Mouse (Mus musculus) CD4-positive, CD25-positive, alpha-beta regulatory T cell, adult 4 months (primary cell): ENCODE results near the gene Gimap8. TPM values are rescaled to one million over a fixed set of nuclear protein-coding genes. Genes with fewer than 3 reads are reported as not detected.

ENCODE experiments used
- ATAC-seq: one replicate; pipeline ENCODE4 v1.8.0; 2017
- polyA plus RNA-seq, 2 experiments: library from polyadenylated mRNA; unstranded; fragments of 100-300 nt; shearing (Covaris generic); gene quantifications; one replicate each; pipeline ENCODE4 v1.2.1; 2017

Gimap8 gene
- polyA plus RNA-seq, 2 experiments from 2014 or later, result 149 to 213 TPM

DNA sequence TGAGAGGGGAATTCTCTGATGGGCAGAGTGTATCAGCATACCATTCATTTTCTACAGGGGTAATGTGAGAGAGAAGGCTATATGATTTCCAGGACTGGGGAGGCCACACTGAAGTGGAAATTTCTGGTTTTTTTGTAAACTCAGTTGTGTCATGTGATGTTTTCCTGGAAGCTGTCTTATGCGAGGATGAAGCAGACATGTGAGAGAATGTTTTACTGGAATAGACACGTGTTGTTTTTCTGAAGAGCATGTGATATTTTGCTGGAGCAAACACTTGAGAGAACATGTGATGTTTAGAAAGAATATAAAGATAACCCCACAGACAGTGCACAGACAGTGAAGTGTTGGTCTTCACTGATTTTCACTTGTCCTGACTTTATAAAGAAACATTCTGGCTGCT, 8.5 kb upstream of the Gimap8 start:
- ATAC-seq, result no peak

DNA sequence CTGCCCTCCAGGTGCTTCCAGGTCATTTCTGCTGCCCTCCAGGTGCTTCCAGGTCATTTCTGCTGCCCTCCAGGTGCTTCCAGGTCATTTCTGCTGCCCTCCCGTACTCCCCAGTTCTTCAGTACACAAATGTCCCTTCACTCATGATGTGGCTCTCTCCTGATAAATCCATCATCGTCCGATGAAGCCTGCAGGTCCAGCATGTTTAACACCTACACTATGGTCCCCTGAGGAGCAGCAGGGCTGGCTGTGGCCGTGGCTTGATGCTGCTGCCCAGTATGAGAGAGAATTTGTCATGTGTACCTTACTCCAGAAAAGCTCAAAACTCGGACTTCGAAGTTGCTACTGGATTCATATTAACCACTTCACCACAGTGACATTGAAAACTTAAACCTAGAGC, 5.6 kb upstream of the Gimap8 start:
- ATAC-seq, result no peak

DNA sequence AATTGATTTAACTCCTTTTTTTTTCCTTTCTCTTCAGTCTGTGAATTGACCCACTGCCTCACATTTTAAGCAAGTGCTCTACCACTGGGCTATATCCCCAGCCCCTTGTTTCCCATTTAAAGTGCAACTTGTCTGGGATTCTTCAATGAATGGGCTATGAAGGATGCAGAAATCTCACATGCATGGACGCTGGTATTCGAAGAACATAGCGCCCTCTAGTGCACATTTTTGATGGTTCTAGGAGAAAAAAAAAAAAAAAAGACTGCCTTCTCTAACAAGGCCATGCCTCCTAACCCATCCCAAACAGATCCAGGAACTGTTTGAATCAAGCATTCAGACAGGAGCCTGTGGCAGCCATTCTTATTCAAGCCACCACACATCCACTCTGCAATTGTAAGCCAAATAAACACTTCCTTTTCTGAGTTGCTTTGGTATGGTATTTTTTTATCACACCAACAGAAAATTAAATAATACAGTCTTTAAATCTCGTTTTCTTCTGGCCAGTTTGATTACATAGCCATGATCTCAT, 4.2 kb upstream of the Gimap8 start:
- ATAC-seq, result no peak

- peak; percentile 56 for ATAC-seq
Measured at GRCm38 (mm10) chr6:48645660-48646308, 1.2 kb upstream of the Gimap8 start.

GRCm38 (mm10) chr6:48646309-48646690, 734 bp upstream of the Gimap8 start:
- peak; percentile 10 for ATAC-seq

GRCm38 (mm10) chr6:48647611-48648010, 577 bp downstream of the Gimap8 start:
- ATAC-seq, result no peak

DNA sequence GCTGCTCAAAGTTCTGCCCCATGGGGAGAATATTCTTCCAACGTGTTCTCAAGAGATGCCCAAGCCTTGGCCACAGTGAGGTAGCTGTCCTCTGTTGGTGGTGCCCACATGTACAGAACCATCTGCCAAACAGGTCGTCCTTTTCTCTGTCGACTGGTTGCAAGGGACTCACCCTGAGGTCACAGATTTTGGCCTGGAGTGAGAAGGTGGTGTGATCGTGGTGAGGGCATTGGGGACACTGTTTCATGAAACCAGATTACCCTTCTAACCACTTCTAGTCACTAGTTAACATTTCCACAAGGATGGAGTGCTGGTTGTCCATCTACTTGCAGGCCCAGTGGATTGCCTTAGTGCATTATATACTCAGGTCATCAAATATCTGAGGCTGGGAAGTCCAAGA, 1.7 kb downstream of the Gimap8 start:
- ATAC-seq, result no peak

DNA sequence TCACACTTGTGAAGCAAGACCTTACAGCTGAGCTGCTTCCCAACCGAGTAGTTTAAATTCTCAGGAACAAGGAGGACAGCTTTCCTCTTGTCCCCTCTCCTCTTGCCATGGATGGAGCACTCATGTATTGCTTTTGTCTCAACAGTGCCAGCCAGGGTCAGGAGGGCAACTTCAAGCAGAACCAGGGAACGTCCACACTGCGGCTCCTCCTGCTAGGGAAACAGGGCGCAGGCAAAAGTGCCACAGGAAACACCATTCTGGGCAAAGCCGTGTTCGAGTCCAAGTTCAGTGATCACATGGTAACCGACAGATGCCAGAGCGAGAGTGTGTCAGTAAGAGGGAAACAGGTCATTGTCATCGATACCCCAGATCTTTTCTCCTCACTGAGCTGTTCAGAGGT, 3.0 kb downstream of the Gimap8 start:
- no peak for ATAC-seq

GRCm38 (mm10) chr6:48658721-48659120, 11.7 kb downstream of the Gimap8 start:
- ATAC-seq, result no peak

- ATAC-seq, result peak; percentile 56
Measured at GRCm38 (mm10) chr6:48664750-48665149, 17.7 kb downstream of the Gimap8 start.

GRCm38 (mm10) chr6:48665471-48665870, 18.4 kb downstream of the Gimap8 start:
- ATAC-seq, result no peak

GRCm38 (mm10) chr6:48666159-48666586, 19.1 kb downstream of the Gimap8 start:
- ATAC-seq, result peak; percentile 68

DNA sequence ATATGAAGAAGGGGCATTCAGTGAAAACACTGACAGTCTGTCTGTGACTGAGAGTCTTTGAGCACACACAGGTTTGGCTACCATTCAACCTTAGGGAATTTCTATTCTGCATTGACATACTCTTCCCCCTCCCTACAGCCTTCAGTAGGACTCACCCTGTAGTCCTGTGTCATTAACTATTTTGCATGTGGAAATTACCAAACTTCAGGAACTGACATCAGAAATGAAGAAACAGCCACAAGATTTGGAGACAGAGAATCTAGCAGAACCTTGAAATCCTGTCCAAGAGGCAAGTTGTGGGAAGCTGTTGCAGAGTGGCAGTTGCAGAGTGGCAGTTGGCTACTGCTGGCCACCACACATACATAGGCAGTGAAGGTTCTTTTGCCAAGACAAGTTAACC, 21.0 kb downstream of the Gimap8 start:
- ATAC-seq, result no peak

- peak; percentile 40 for ATAC-seq
Measured at GRCm38 (mm10) chr6:48669446-48669969, 22.5 kb downstream of the Gimap8 start.

DNA sequence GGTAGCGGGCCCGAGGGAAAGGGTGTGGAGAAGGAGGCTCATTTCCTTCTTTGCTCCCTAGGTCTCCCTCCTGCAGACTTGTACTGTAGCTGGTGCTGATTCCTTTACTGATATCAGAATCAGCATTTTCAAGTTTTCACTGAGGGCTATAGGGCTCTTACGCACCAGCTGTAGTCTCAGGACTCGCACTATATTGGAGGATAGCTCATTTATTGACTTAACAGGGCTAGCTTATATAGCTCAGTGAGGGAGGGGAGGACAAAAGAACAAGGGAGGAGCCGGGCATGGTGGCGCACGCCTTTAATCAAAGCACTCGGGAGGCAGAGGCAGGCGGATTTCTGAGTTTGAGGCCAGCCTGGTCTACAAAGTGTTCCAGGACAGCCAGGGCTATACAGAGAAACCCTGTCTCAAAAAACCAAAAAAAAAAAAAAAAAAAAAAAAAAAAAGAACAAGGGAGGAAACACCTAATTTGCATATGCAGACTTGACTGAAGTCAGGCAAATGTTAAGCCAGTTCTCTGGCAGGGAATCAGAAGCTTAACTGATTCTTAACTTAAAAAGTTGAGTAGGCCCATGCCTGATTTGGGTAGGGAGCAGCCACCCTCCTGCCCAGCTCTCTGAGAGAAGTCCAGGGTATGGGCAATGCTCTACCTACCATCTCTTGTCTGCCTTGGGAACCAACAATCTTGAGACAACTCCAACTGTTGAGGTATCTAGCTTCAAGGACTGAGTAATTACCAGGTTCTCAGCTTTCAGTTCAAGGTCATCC, 27.4 kb downstream of the Gimap8 start:
- ATAC-seq, result peak; percentile 39

DNA sequence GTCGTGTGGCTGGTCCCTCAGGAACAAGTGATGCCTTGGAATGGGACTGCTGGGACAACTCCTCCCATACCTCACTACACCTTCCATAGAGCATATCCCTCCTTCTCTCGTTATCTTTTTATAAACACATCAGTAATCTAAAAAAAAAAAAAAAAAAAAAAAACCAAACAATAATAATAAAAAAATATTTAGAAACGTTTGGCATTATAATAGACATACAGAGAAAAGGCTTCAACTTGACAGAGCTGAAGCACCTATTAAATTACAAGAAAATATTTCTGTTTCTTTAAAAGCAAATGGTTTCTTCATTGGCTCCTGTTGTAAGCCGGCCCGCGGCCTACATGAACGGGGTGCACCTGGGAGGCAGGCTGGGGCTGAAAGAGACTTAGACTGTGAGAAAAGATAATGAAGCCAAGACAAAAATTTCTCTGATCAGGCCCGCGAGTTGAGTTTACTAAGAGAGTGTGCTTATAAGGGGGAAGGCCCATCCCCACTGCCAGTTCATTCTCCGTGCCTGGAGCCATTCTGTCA, 28.4 kb downstream of the Gimap8 start:
- peak; percentile 0 for ATAC-seq

DNA sequence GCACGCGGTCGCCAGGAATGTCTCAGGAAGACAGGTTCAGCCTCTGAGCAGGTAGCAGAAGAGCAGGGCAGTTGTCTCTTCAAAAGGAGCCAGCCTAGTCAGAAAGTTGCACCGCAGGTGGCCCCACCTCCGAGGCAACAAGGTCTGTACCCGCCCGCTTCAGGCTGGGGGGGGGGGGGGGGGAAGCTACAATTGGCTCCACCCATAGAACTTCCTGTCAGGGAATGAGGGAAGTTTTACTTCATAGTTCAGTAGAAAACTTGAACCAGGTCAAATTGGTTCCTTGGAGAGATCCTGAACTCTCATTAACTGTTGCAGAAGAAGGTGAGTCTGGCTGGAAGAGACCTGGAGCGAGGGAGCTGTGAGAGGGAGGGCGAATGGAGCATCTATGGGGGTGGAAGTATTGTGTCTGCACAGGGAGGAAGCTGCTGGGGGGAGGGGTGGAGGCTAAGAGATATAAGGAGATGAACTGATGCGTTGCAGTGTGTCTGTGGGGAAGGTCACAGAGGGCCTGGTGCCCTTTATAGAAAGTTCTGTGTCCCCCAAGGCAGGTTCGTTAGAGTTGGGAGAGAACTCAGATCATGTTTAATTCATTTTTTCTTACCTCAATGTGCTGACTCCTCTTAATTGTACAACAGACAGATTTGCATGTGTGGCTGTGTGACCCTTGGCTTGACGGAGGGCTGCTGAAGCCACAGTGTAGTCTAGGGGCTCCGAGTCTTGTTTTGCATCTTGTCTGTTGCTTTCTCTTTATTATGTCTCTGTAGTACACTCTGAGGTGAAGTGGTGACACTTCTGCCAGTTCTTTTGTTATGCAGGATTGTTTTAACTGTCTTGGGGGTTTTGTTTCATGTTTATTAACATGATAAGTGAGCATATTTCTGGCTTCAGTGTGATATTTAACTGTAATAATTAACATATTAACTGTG, 29.2 kb downstream of the Gimap8 start, which contains the start of gene Gimap9:
TSS of gene Gimap9 (plus strand) at position 199 of the 929 bp plus-strand sequence.
- peak; percentile 55 for ATAC-seq

- no peak for ATAC-seq
Measured at GRCm38 (mm10) chr6:48676860-48677415, 29.9 kb downstream of the Gimap8 start.

DNA sequence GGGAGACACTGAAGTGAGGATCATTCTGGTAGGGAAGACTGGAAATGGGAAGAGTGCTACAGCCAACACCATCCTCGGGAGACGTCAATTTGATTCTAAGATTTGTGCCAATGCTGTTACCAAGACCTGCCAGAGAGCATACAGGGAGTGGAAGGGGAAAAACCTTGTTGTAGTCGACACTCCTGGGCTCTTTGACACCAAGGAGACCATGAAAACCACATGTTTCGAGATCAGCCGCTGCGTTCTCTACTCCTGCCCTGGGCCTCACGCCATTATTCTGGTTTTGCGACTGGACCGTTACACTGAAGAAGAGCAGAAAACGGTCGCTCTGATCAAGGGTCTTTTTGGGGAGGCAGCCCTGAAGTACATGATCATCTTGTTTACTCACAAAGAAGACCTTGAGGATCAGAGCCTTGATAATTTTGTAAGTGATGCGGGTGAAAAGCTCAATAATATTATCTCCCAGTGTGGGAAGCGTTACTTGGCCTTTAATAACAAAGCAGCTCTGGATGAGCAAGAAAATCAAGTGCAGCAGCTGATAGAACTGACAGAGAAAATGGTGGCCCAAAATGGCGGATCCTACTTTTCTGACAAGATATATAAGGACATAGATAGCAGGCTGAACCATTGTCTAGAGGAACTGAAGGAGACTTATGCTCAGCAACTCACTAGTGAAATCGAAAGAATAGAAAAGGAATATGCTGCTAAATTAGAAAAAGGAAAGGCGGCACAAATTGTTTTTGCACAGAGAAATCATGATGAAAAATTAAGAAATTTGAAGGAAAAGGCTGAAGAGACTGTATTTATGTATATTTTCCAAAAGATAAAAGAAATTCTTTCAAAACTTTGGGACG, 30.7 kb downstream of the Gimap8 start:
- ATAC-seq, result no peak

DNA sequence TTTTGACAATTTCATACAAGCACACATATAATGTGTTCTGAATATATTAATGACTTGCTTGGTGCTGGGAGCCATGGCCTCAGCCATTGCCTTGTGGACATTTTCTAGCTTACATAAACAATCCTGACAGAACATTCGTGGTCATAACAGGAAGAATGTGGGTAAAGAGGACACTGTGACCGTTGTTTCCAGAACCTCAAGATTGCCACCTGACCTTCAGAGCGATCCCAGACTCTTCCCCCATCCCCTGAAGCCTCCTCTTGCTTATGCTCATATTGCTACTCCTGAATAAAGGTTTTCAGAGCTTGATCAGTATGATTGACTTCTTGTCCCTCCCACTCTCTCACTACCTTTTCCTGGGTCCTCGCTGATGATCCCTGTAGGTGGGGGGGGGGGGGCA, 31.4 kb downstream of the Gimap8 start:
- ATAC-seq, result no peak

- ATAC-seq, result peak; percentile 19
Measured at GRCm38 (mm10) chr6:48679701-48680100, 32.7 kb downstream of the Gimap8 start.
